Mouse (Mus musculus) testis, adult 2 months (tissue): ENCODE data around the gene Bid. TPM values are rescaled to one million over a fixed set of nuclear protein-coding genes. Genes with fewer than 3 reads are reported as not detected.

Experiments
- H3K27ac ChIP-seq: fragments of 200-500 bp; 2 replicates; pipeline ENCODE4 v1.5.1; 2012; ENCODE audit warnings: low read depth, low read length; ENCODE audit not compliant: control insufficient read depth, insufficient read depth
- H3K27me3 ChIP-seq: fragments of 200-500 bp; 2 replicates; pipeline ENCODE4 v1.6.1; 2012; ENCODE audit warnings: mild to moderate bottlenecking, low read length, moderate library complexity; ENCODE audit not compliant: control insufficient read depth, insufficient read depth
- H3K36me3 ChIP-seq: fragments of 200-500 bp; 2 replicates; pipeline ENCODE4 v1.6.1; 2012; ENCODE audit warnings: mild to moderate bottlenecking, low read length; ENCODE audit not compliant: control insufficient read depth, insufficient read depth
- H3K4me1 ChIP-seq: fragments of 200-500 bp; 2 replicates; pipeline ENCODE4 v1.6.1; 2012; ENCODE audit warnings: low read length; ENCODE audit not compliant: control insufficient read depth, insufficient read depth
- H3K4me3 ChIP-seq: fragments of 200-500 bp; 2 replicates; pipeline ENCODE4 v1.5.1; 2012; ENCODE audit warnings: low read depth, mild to moderate bottlenecking, low read length, moderate library complexity, mixed read lengths; ENCODE audit not compliant: control insufficient read depth
- CTCF ChIP-seq: fragments of 200-500 bp; IDR thresholded peaks from 2 replicates; pipeline ENCODE4 v1.5.1; 2012; ENCODE audit warnings: low read depth, mild to moderate bottlenecking, inconsistent platforms, low read length, moderate library complexity; ENCODE audit not compliant: control insufficient read depth, insufficient read depth, insufficient replicate concordance
- POLR2A ChIP-seq: fragments of 200-500 bp; IDR thresholded peaks from 2 replicates; pipeline ENCODE4 v1.6.1; 2012; ENCODE audit warnings: low read depth, mild to moderate bottlenecking, inconsistent platforms, low read length, moderate library complexity; ENCODE audit not compliant: control insufficient read depth
- polyA plus RNA-seq: library from polyadenylated mRNA; depleted of rRNA; stranded (reverse); fragments of >200 nt; gene quantifications from 2 replicates; pipeline ENCODE4 v1.2.3, GENCODE M21; 2012

The Bid gene
- polyA plus RNA-seq, 1 experiment, result 2.6 TPM

DNA sequence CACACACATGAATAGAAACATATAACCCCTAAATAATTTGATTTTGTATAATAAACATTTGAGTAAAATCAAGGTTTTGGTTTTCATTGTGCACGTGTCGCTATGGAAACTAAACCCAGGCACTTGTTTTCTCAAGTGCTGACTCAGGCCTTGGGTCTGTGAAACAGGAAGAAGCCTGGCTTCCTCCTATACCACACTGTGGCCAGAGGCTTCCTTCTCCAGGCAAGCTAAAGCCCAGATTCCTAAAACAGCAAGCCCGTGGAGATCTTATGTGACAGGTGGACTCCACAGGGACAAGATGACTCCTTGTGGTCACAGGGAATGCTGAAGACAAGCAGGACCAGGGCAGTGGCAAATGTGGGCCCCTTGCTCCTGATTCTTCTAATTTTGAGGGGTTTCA, 38.6 kb upstream of the Bid start:
- Histone ChIP-seq H3K36me3 (no peaks in the 10 kb centered on the region), H3K4me1 (peaks cover 10% of the 10 kb centered on the region), H3K27me3 (no peaks in the 10 kb centered on the region), H3K27ac (no peak overlapping the region), H3K4me3 (no peak overlapping the region)
- TF ChIP-seq CTCF (no peak), POLR2A (no peak)

DNA sequence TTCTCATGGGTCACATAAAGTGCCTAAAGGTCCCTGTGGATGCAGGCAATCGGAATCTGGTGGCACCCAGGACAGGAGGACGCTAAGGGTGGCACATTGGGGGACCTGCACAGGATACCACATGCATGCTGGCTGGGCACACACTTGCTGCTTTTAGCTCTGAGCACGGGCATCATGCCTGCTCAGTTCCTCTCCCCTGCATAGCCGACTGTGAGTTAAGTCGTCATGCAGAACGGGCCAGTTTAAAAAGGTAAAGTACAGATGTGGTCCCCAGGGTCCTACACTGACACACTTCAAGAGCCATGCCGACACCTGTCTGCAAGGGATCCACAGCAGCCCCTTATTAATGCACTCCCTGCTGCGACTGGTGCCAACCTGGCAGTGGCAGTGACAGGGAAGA, 37.6 kb upstream of the Bid start:
- Histone ChIP-seq H3K4me3 (no peak overlapping the region), H3K27ac (no peak overlapping the region), H3K27me3 (no peaks in the 10 kb centered on the region), H3K4me1 (peaks cover 5% of the 10 kb centered on the region), H3K36me3 (no peaks in the 10 kb centered on the region)
- TF ChIP-seq CTCF, result no peak
- TF ChIP-seq POLR2A, result no peak

DNA sequence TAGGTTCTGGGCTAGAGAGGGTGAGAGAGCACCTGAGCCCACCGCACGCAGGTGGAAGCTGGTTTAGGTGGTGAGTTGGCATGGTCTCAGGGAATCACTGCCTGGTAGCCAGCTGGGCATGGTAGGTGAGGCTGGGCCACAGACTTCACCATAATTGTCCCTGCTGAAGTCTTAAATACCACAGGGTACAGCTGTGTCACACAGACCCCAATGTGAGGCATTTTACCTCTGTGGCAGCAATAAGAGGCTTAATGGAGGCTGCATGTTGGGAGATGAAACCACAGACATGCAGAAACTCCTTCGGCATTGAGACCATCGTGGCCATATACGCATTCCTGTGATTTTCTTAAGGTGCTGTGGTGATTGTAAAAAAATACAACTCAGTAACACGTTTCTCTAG, 35.8 kb upstream of the Bid start:
- Histone ChIP-seq H3K4me3 (no peak overlapping the region), H3K36me3 (no peaks in the 10 kb centered on the region), H3K27ac (no peak overlapping the region), H3K27me3 (no peaks in the 10 kb centered on the region), H3K4me1 (no peaks in the 10 kb centered on the region)
- TF ChIP-seq POLR2A, result no peak
- TF ChIP-seq CTCF, result no peak

DNA sequence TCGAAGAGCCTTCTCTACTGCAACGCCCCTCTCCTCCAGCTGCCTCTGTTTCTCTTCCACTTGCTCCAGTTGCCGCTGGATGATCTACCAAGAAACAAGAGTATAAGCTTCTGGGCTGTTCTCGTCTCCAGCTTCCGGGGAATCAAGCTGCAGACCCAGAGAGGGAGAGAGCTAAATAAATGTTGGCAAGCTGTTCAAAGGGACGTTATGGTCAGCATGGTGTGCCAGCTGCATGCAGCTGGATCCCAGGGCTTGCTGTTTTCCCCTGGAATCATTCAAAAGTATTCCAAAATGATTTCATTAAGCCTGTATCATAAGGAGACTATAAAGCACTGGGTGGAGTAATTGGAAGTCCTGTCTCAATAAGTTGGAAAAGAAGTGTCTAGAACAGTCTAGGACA, 34.7 kb upstream of the Bid start:
- no peaks in the 10 kb centered on the region for H3K27me3 ChIP-seq

DNA sequence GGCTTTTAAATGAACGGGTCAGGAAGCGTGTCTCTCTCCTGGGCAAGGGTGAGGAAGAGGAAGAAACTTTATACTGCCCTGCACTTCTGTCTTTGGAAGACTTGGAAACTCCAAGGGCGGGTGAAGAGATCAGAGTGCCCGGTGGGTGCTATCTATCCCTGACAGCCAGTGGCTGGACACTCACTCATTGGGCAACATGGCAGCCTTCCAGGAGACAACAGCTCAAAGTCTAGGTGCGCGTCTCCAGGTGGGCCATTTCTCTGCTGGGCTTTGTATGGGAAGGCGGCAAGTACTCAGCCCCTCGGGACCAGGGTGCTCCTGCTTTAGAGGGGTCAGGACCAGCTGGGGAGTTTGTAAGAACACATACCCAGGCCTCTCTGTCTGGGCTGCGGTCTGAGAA, 28.9 kb upstream of the Bid start:
- H3K27ac ChIP-seq, result no peak overlapping the region
- H3K4me1 ChIP-seq, result no peaks in the 10 kb centered on the region
- H3K27me3 ChIP-seq, result no peaks in the 10 kb centered on the region
- H3K36me3 ChIP-seq, result no peaks in the 10 kb centered on the region
- TF ChIP-seq POLR2A (no peak), CTCF (no peak)
- H3K4me3 ChIP-seq, result no peak overlapping the region

More for the DNA sequence above, 34.7 kb upstream of the Bid start:
- H3K27ac ChIP-seq, result no peak overlapping the region
- no peaks in the 10 kb centered on the region for H3K4me1 ChIP-seq
- TF ChIP-seq POLR2A (no peak), CTCF (no peak)
- H3K36me3 ChIP-seq, result no peaks in the 10 kb centered on the region
- H3K4me3 ChIP-seq, result no peak overlapping the region

DNA sequence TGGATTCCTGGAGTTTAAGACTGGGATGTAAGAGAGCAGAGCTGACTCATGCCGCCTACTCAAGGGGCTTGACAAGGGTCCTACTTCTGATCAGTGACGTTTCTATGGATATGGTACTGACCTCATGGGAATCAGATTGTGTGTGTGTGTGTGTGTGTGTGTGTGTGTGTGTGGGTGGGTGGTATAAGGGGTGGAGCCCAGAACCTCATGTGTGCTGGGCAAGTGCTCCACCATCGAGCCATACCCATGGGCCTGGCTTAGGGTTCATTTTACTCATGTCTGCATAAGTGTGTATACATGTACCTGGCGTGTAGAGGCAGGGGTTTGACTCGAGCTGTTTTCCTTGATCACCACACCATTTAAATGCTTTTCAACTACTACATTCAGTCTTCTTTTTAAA, 27.3 kb upstream of the Bid start:
- TF ChIP-seq POLR2A (no peak), CTCF (no peak)

DNA sequence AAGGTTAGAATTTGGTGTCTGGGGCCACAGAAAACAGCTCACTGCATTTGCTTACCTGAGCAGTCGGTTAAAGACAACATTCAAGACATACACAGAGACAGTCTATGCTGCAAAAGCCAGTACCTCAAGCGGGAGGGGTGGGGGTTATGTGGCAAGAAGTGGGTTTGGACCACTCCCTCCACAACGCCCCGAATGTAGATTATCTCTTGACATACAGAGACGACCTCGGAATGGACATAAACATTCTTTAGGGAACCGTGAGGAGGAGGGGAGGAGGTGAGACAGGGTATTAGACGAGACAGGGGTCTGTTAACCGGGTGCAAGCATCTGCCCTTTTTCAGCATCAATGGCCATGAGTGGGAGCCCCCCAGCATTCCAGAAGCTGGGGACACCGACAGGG, 26.9 kb upstream of the Bid start:
- no peaks in the 10 kb centered on the region for H3K4me1 ChIP-seq
- H3K4me3 ChIP-seq, result no peak overlapping the region
- no peaks in the 10 kb centered on the region for H3K27me3 ChIP-seq
- H3K36me3 ChIP-seq, result no peaks in the 10 kb centered on the region
- H3K27ac ChIP-seq, result no peak overlapping the region
- no peak for TF ChIP-seq POLR2A
- TF ChIP-seq CTCF, result no peak

More for the DNA sequence above, 27.3 kb upstream of the Bid start:
- Histone ChIP-seq H3K36me3 (no peaks in the 10 kb centered on the region), H3K27ac (no peak overlapping the region), H3K4me3 (no peak overlapping the region), H3K27me3 (no peaks in the 10 kb centered on the region), H3K4me1 (no peaks in the 10 kb centered on the region)

DNA sequence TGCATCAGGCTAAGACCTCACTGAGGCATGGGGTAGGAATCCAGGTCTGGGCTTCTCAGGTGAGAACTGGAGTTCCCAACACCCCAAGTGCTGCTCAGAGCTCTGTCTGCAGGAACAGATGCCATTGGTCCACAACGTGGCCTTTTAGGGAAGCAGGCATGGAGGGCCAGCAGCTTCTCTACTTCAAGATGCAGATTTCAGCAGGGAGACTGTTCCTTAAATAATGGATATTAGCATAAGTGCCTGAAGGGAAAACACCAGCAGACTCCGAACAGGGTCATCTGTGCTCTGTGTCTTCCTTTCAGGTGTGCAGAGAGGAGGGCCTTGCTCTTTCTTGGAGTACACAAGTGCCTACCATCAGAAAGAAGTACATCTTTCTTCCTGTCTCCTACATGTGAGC, 26.4 kb upstream of the Bid start:
- H3K4me3 ChIP-seq, result no peak overlapping the region
- no peak overlapping the region for H3K27ac ChIP-seq
- no peaks in the 10 kb centered on the region for H3K27me3 ChIP-seq
- no peaks in the 10 kb centered on the region for H3K4me1 ChIP-seq
- no peak for TF ChIP-seq POLR2A
- no peak for TF ChIP-seq CTCF
- H3K36me3 ChIP-seq, result no peaks in the 10 kb centered on the region
